Mouse (Mus musculus) brown adipose tissue, adult 24 weeks (tissue): ENCODE measurements around the gene Tlr11. TPM values are rescaled to one million over a fixed set of nuclear protein-coding genes. Genes with fewer than 3 reads are reported as not detected.

Experiments used
- H3K27ac ChIP-seq: fragments of 200-500 bp; replicated peaks from 2 replicates; pipeline ENCODE4 v1.5.1; 2012; ENCODE audit warnings: low read depth, mild to moderate bottlenecking, low read length
- H3K4me1 ChIP-seq: fragments of 200-500 bp; 2 replicates; pipeline ENCODE4 v1.6.1; 2012; ENCODE audit warnings: low read length, mixed read lengths; ENCODE audit not compliant: control insufficient read depth, insufficient read depth, insufficient read length
- H3K4me3 ChIP-seq: fragments of 200-500 bp; 2 replicates; pipeline ENCODE4 v1.5.1; 2012; ENCODE audit warnings: low read depth, mild to moderate bottlenecking, low read length, moderate library complexity; ENCODE audit not compliant: insufficient read depth
- polyA plus RNA-seq: library from polyadenylated mRNA; stranded (reverse); fragments of >200 nt; gene quantifications from 2 replicates; pipeline ENCODE4 v1.2.4, GENCODE M21; 2012; ENCODE audit not compliant: missing spikeins, insufficient read depth, insufficient read length

The Tlr11 gene
- polyA plus RNA-seq: not detected in 2 replicates

- Histone ChIP-seq H3K4me3 (no peak within 1 kb of the TSS), H3K4me1 (no peaks in the 10 kb centered on the region), H3K27ac (peak within 1 kb of the TSS; percentile 17; the same call in 1 of the 2 replicates)
Observed at GRCm38 (mm10) chr14:50357593-50357992, at the start of gene Tlr11. Gene Tlr11, plus strand, starts transcription at chr14:50357914.

DNA sequence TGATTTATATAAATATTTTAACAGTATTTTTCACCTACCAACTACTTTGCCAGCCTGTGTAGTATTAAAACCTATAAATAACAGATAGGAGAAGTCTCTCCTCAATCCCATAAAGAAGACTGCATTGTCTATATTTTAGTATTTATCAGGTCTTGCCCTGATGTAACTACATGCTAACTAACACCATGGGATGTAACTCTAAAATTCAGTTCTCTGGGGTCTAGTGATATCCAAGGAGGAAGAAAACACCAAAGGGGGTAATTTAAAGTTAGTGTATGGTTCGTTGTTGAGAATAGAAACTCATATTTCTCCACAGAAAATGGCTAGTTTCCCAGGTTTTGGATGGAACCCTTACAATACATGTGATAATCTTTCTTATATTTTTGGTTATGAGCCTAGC lies 31.1 kb upstream of the Tlr11 start, which contains the start of gene Olfr734:
TSS of gene Olfr734 (minus strand) at position 101 of the 400 bp plus-strand sequence.
- no peaks in the 10 kb centered on the region for H3K4me1 ChIP-seq
- H3K27ac ChIP-seq: no peak within 1 kb of the TSS
- H3K4me3 ChIP-seq: no peak within 1 kb of the TSS

DNA sequence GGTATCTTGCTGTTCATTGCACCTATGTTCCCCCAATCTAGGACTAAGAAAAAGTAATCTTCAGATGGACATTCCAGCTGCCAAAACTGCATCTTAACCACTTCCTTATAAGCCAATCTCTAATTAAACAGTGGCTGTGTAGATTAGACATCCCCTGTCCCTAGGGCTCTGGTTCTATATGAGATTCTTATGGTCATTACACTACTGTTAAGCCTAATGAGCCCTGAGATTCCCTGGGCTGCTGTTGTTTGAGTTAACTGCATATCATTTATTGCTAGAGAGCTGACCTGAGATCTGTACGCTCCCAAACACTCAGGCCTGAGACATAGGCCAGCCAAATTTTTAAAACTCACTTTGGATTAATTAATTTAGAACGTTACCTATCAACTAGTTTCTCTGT lies 8.9 kb upstream of the Tlr11 start, which contains the start of gene Olfr735:
TSS of gene Olfr735 (minus strand) at position 77 of the 400 bp plus-strand sequence.
- Histone ChIP-seq H3K27ac (no peak within 1 kb of the TSS), H3K4me3 (no peak within 1 kb of the TSS), H3K4me1 (no peaks in the 10 kb centered on the region)

DNA sequence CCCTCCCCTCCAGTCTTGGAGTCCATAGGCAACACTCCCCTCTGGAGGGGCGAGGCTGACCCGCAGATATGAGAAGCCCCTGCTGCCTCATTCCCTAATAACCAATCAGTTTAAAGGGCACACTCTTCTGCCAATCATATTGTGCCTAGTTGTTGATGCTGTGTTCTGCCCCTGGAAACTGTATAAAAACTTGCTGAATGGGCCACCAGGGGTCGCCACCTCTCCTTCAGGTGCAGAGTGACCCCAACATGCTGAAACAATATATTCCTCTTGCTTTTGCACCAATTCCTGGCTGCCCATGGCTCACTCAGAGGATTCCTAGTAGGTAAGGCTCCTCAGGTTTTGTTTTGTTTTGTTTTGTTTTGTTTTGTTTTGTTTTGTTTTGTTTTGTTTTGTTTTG lies 5.3 kb upstream of the Tlr11 start:
- Histone ChIP-seq H3K27ac (no peak overlapping the region), H3K4me1 (no peaks in the 10 kb centered on the region)

DNA sequence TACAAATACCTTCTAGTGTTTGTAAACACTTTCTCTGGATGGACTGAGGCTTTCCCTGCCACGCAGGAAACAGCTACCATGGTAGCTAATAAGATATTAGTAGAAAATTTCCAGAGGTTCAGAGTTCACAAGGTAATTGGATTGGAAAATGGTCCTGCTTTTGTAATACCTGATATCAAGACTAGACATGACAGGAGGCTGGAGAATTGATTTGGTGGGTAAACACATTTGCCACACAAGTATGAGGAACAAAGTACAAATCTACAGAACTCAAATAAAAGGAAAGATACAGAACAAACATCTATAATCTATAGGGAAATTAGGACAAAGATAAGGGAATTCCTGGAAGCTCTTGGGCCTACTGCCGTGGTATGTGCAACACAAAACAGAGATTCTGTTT lies 989 bp upstream of the Tlr11 start:
- Histone ChIP-seq H3K4me1 (no peaks in the 10 kb centered on the region), H3K4me3 (no peak overlapping the region), H3K27ac (no peak overlapping the region)

More for the DNA sequence above, 5.3 kb upstream of the Tlr11 start:
- no peak overlapping the region for H3K4me3 ChIP-seq

DNA sequence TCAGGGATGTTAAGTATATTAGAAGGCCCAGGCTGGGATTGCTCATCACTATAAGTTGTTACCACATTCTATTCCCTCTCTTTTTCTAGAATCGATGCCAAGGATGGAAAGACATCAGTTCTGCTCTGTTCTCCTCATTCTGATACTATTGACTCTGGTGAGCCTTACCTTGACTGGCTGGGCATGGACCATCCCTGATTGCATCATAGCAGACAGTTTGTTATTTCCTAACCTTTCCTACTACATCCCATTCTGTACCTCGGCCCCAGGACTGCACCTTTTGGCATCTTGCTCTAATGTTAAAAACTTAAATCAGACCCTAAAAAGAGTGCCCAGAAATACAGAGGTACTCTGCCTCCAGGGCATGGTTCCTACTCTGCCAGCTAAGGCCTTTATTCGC lies 2.8 kb downstream of the Tlr11 start:
- H3K27ac ChIP-seq: no peak overlapping the region
- no peaks in the 10 kb centered on the region for H3K4me1 ChIP-seq
- H3K4me3 ChIP-seq: no peak overlapping the region

DNA sequence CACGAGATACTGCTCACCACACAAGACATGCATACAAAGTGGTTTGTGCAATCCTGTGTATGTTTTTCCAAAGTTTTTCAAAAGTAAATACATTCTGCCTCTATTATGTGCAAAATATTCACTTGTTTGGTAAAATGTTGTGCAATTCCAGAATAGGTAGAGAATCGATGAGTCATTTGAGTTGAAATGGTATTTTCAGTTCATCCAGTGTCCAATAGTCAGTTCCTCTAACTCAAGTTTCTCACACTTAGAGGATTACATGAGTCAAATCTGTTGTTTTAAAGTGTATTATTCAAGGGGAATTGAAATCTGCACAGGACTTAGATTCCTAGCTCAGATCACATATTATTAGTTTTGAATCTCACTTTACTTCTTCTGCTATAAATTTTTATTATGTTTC lies 5.8 kb downstream of the Tlr11 start:
- no peak overlapping the region for H3K27ac ChIP-seq
- H3K4me1 ChIP-seq: no peaks in the 10 kb centered on the region
- H3K4me3 ChIP-seq: no peak overlapping the region

GRCm38 (mm10) chr14:50380863-50381262 lies 23.1 kb downstream of the Tlr11 start, which contains the start of gene Olfr736:
Gene Olfr736, plus strand, starts transcription at chr14:50381163.
- H3K4me1 ChIP-seq: peaks cover 2% of the 10 kb centered on the region; the same call in 1 of the 2 replicates
- peak within 1 kb of the TSS; percentile 44 for H3K4me3 ChIP-seq
- H3K27ac ChIP-seq: peak within 1 kb of the TSS; percentile 87

- Histone ChIP-seq H3K4me3 (no peak within 1 kb of the TSS), H3K4me1 (no peaks in the 10 kb centered on the region)
Observed at GRCm38 (mm10) chr14:50407268-50407667, 49.6 kb downstream of the Tlr11 start, which contains the start of gene Olfr738. Gene Olfr738, plus strand, starts transcription at chr14:50407568.

More at GRCm38 (mm10) chr14:50407268-50407667, 49.6 kb downstream of the Tlr11 start, which contains the start of gene Olfr738:
- no peak within 1 kb of the TSS for H3K27ac ChIP-seq

Other genes with a start within 250 kb of the Tlr11 start
- not detected in 2 replicates for gene Olfr727, start 234.7 kb upstream of the Tlr11 start, polyA plus RNA-seq
- gene Olfr728, start 215.2 kb upstream of the Tlr11 start, polyA plus RNA-seq: not detected in 2 replicates
- not detected in 2 replicates for gene Olfr729, start 205.0 kb upstream of the Tlr11 start, polyA plus RNA-seq
- gene Olfr730, start 169.7 kb upstream of the Tlr11 start, polyA plus RNA-seq: not detected in 2 replicates
- not detected in 2 replicates for gene Olfr731, start 116.0 kb upstream of the Tlr11 start, polyA plus RNA-seq
- not detected in 2 replicates for gene Olfr732, start 73.7 kb upstream of the Tlr11 start, polyA plus RNA-seq
- gene Olfr733, start 56.4 kb upstream of the Tlr11 start, polyA plus RNA-seq: not detected in 2 replicates
- gene Olfr734, start 31.2 kb upstream of the Tlr11 start, polyA plus RNA-seq: not detected in 2 replicates
- gene Olfr735, start 9.0 kb upstream of the Tlr11 start, polyA plus RNA-seq: not detected in 2 replicates
- gene Olfr736, start 23.2 kb downstream of the Tlr11 start, polyA plus RNA-seq: not detected in 2 replicates
- gene Olfr738, start 49.7 kb downstream of the Tlr11 start, polyA plus RNA-seq: not detected in 2 replicates
- not detected in 2 replicates for gene Olfr739, start 60.7 kb downstream of the Tlr11 start, polyA plus RNA-seq
- gene Olfr740, start 87.6 kb downstream of the Tlr11 start, polyA plus RNA-seq: not detected in 2 replicates
- not detected in 2 replicates for gene Olfr741, start 114.8 kb downstream of the Tlr11 start, polyA plus RNA-seq
- not detected in 2 replicates for gene Olfr742, start 145.7 kb downstream of the Tlr11 start, polyA plus RNA-seq
- not detected in 2 replicates for gene Olfr743, start 163.9 kb downstream of the Tlr11 start, polyA plus RNA-seq